Mouse (Mus musculus): ENCODE results near the gene Gstz1. TPM values are rescaled to one million over a fixed set of nuclear protein-coding genes. Genes with fewer than 3 reads are reported as not detected.

The Gstz1 gene
- polyA plus RNA-seq, 1 experiment from 2014 or later = 51.7 TPM

- no peaks in the 10 kb centered on the region for H3K4me1 ChIP-seq (ENCODE audit: insufficient read depth, low read depth, low read length)
- no peak overlapping the region for H3K27ac ChIP-seq (ENCODE audit: low read length)
- no peak for TF ChIP-seq EP300 (IDR thresholded peaks at IDR 0.05)
- TF ChIP-seq CTCF (IDR thresholded peaks at IDR 0.05) = no peak
- H3K9ac ChIP-seq (replicated peaks; ENCODE audit: low read depth) = no peak overlapping the region
- H3K9me3 ChIP-seq (ENCODE audit: low read length) = no peaks in the 10 kb centered on the region
- H3K4me2 ChIP-seq (replicated peaks; ENCODE audit: low read depth, low read length) = no peak overlapping the region
- peaks cover 11% of the 10 kb centered on the region for H3K36me3 ChIP-seq (ENCODE audit: insufficient read depth, low read length)
- DNase-seq (ENCODE audit: low spot score) (no peak), ATAC-seq (no peak)
- no peak overlapping the region for H3K4me3 ChIP-seq (ENCODE audit: low read depth, low read length)
- H3K27me3 ChIP-seq (replicated peaks; ENCODE audit: insufficient read depth, low read length) = no peaks in the 10 kb centered on the region
- 78% methylated on average over 4 of the region's 4 CpGs for WGBS
These were observed 24.9 kb upstream of the Gstz1 start for GRCm38 (mm10) chr12:87121918-87122589.

- no peak overlapping the region for H3K27ac ChIP-seq (ENCODE audit: low read length)
- no peaks in the 10 kb centered on the region for H3K9me3 ChIP-seq (ENCODE audit: low read length)
- no peak overlapping the region for H3K4me3 ChIP-seq (ENCODE audit: low read depth, low read length)
- H3K4me1 ChIP-seq (ENCODE audit: insufficient read depth, low read depth, low read length) = no peaks in the 10 kb centered on the region
- no peak overlapping the region for H3K9ac ChIP-seq (replicated peaks; ENCODE audit: low read depth)
- ATAC-seq (no peak), DNase-seq (ENCODE audit: low spot score) (no peak)
- H3K27me3 ChIP-seq (replicated peaks; ENCODE audit: insufficient read depth, low read length) = no peaks in the 10 kb centered on the region
- no peak for TF ChIP-seq EP300 (IDR thresholded peaks at IDR 0.05)
- no peak for TF ChIP-seq CTCF (IDR thresholded peaks at IDR 0.05)
- 73% methylated on average over 4 of the region's 4 CpGs for WGBS
- peaks cover 14% of the 10 kb centered on the region for H3K36me3 ChIP-seq (ENCODE audit: insufficient read depth, low read length)
- H3K4me2 ChIP-seq (replicated peaks; ENCODE audit: low read depth, low read length) = no peak overlapping the region
These were observed 19.7 kb upstream of the Gstz1 start for GRCm38 (mm10) chr12:87127256-87127655.

GRCm38 (mm10) chr12:87130224-87130623 is 16.7 kb upstream of the Gstz1 start:
- TF ChIP-seq CTCF (IDR thresholded peaks at IDR 0.05) = no peak
- no peak for TF ChIP-seq EP300 (IDR thresholded peaks at IDR 0.05)
- H3K9ac ChIP-seq (replicated peaks; ENCODE audit: low read depth) = no peak overlapping the region
- 0 out of 2 replicates have a peak, but pooled peaks cover 8% of the 10 kb centered on the region for H3K36me3 ChIP-seq (ENCODE audit: insufficient read depth, low read length)
- DNase-seq (ENCODE audit: low spot score) = no peak
- no peak overlapping the region for H3K4me3 ChIP-seq (ENCODE audit: low read depth, low read length)
- no peak overlapping the region for H3K4me2 ChIP-seq (replicated peaks; ENCODE audit: low read depth, low read length)
- 97% methylated on average over 4 of the region's 4 CpGs for WGBS
- no peak for ATAC-seq
- H3K4me1 ChIP-seq (ENCODE audit: insufficient read depth, low read depth, low read length) = no peaks in the 10 kb centered on the region
- H3K27ac ChIP-seq (ENCODE audit: low read length) = no peak overlapping the region
- H3K27me3 ChIP-seq (replicated peaks; ENCODE audit: insufficient read depth, low read length) = no peaks in the 10 kb centered on the region
- no peaks in the 10 kb centered on the region for H3K9me3 ChIP-seq (ENCODE audit: low read length)

GRCm38 (mm10) chr12:87131181-87131580 is 15.8 kb upstream of the Gstz1 start:
- TF ChIP-seq EP300 (IDR thresholded peaks at IDR 0.05) (no peak), CTCF (IDR thresholded peaks at IDR 0.05) (no peak)
- Histone ChIP-seq H3K27ac (ENCODE audit: low read length) (no peak overlapping the region), H3K27me3 (replicated peaks; ENCODE audit: insufficient read depth, low read length) (no peaks in the 10 kb centered on the region), H3K9ac (replicated peaks; ENCODE audit: low read depth) (no peak overlapping the region), H3K4me2 (replicated peaks; ENCODE audit: low read depth, low read length) (no peak overlapping the region), H3K4me3 (ENCODE audit: low read depth, low read length) (no peak overlapping the region), H3K4me1 (ENCODE audit: insufficient read depth, low read depth, low read length) (no peaks in the 10 kb centered on the region), H3K36me3 (ENCODE audit: insufficient read depth, low read length) (0 out of 2 replicates have a peak, but pooled peaks cover 8% of the 10 kb centered on the region), H3K9me3 (ENCODE audit: low read length) (no peaks in the 10 kb centered on the region)
- 44% methylated on average over 2 of the region's 2 CpGs for WGBS
- DNase-seq (ENCODE audit: low spot score) (peak; percentile 12), ATAC-seq (no peak)

- no peak for ATAC-seq
- no peak overlapping the region for H3K9ac ChIP-seq (replicated peaks; ENCODE audit: low read depth)
- peak; percentile 59 for DNase-seq (ENCODE audit: low spot score)
- no peaks in the 10 kb centered on the region for H3K27me3 ChIP-seq (replicated peaks; ENCODE audit: insufficient read depth, low read length)
- no peaks in the 10 kb centered on the region for H3K4me1 ChIP-seq (ENCODE audit: insufficient read depth, low read depth, low read length)
- H3K27ac ChIP-seq (ENCODE audit: low read length) = no peak overlapping the region
- TF ChIP-seq EP300 (IDR thresholded peaks at IDR 0.05) (no peak), CTCF (IDR thresholded peaks at IDR 0.05) (peak; percentile 77)
- 0 out of 2 replicates have a peak, but pooled peaks cover 8% of the 10 kb centered on the region for H3K36me3 ChIP-seq (ENCODE audit: insufficient read depth, low read length)
- H3K4me3 ChIP-seq (ENCODE audit: low read depth, low read length) = no peak overlapping the region
- H3K9me3 ChIP-seq (ENCODE audit: low read length) = no peaks in the 10 kb centered on the region
- WGBS = 53% methylated on average over 3 of the region's 3 CpGs
- H3K4me2 ChIP-seq (replicated peaks; ENCODE audit: low read depth, low read length) = no peak overlapping the region
These were observed 15.3 kb upstream of the Gstz1 start for GRCm38 (mm10) chr12:87131619-87132018.

- no peak for DNase-seq (ENCODE audit: low spot score)
- H3K9ac ChIP-seq (replicated peaks; ENCODE audit: low read depth) = no peak overlapping the region
These were observed 14.8 kb upstream of the Gstz1 start for GRCm38 (mm10) chr12:87132210-87132609.

More at GRCm38 (mm10) chr12:87132210-87132609, 14.8 kb upstream of the Gstz1 start:
- no peak overlapping the region for H3K4me3 ChIP-seq (ENCODE audit: low read depth, low read length)
- no peak overlapping the region for H3K27ac ChIP-seq (ENCODE audit: low read length)
- 0 out of 2 replicates have a peak, but pooled peaks cover 8% of the 10 kb centered on the region for H3K36me3 ChIP-seq (ENCODE audit: insufficient read depth, low read length)
- TF ChIP-seq EP300 (IDR thresholded peaks at IDR 0.05) = no peak
- H3K9me3 ChIP-seq (ENCODE audit: low read length) = no peaks in the 10 kb centered on the region
- no peak for ATAC-seq
- 72% methylated on average over 6 of the region's 6 CpGs for WGBS
- H3K27me3 ChIP-seq (replicated peaks; ENCODE audit: insufficient read depth, low read length) = no peaks in the 10 kb centered on the region
- H3K4me2 ChIP-seq (replicated peaks; ENCODE audit: low read depth, low read length) = no peak overlapping the region
- no peaks in the 10 kb centered on the region for H3K4me1 ChIP-seq (ENCODE audit: insufficient read depth, low read depth, low read length)

Data from lung, postnatal 0 days (tissue).